Mouse (Mus musculus): ENCODE measurements around the gene B4galt3. TPM values are rescaled to one million over a fixed set of nuclear protein-coding genes. Genes with fewer than 3 reads are reported as not detected.

Gene B4galt3
- total and polyA plus RNA-seq, 2 experiments from 2014 or later = 99.3 to 115 TPM

DNA sequence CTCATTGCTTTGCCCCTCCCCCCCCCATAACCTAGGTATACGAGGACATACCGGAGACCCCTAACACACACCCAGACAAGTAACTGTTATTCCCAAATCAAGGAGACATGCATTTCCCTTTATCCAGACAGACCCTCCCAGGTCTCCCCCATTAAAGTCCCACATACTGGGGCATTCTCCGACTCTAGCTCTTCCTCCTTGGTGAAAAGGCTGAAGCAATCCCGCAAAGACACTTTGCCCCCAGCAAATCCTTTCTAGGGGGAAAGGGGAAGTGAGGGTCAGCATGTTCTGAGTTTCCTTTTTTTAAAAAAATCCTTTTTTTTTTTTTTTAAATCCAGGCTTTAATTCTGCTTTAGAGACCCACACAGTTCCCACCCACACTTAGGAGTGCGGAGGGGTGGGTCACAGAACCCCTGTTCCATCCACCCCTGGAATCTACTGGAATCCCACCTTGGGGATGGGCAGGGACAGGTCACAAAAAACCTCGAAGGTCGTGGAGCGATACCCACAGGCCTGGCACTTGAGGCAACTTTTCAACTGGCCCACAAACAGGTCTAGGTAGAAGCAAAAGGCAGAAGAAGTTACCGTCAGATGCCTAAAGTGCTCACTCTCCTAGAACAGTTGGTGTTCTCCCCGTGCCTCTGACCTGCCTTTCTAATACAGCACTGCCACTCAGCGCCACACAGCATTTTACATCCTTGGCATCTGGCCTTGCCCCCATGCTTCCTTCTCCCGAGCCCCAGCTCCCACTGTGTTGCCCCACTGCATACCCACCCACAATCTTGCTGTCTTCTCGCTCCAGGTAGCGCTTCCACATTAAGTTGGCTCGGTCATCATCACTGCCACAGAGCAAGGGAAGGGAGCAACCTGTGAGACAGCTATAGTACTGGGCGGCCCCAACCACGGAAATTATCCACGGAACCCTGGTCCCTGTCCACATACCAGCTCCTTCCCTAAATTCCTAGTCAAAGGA is 13.3 kb downstream of the B4galt3 start:
- H3K36me3 ChIP-seq (ENCODE audit: insufficient read depth) = peaks cover 35% of the 10 kb centered on the region
- ATAC-seq (no peak), DNase-seq (no peak)
- peaks cover 15% of the 10 kb centered on the region for H3K4me1 ChIP-seq (ENCODE audit: insufficient read depth)
- 91% methylated on average over 18 of the region's 18 CpGs for WGBS
- no peak overlapping the region for H3K9ac ChIP-seq
- no peak for TF ChIP-seq CTCF (IDR thresholded peaks at IDR 0.05; ENCODE audit: low read depth)
- no peak overlapping the region for H3K27ac ChIP-seq (ENCODE audit: low read depth, low read length)
- H3K27me3 ChIP-seq (ENCODE audit: insufficient read depth, low read length) = no peaks in the 10 kb centered on the region
- no peak overlapping the region for H3K4me3 ChIP-seq (ENCODE audit: low read depth, low read length)
- no peaks in the 10 kb centered on the region for H3K9me3 ChIP-seq (ENCODE audit: low read length)
- no peak overlapping the region for H3K4me2 ChIP-seq (ENCODE audit: low read depth)

DNA sequence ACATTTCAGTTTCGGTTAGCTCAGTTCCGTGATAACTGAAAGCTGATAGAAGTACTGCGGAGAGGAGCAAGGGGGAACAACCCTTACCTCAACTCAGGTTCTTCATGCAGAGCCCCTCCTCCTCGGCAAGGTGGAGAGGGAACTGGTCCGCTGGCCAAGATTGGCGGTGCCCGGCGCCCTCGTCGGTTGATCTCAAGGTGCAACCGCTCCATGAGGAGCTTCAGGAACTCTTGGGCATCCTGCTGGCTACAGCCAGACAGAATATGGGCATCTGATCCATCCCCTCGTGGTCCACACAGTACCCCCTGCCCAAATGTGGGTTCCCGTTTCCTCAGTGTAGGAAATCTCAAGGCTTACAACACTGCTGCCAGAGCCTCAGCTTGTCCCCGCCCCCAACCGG is 14.4 kb downstream of the B4galt3 start:
- H3K4me1 ChIP-seq (ENCODE audit: insufficient read depth) = peaks cover 15% of the 10 kb centered on the region
- H3K36me3 ChIP-seq (ENCODE audit: insufficient read depth) = peaks cover 41% of the 10 kb centered on the region
- H3K9me3 ChIP-seq (ENCODE audit: low read length) = no peaks in the 10 kb centered on the region
- no peak for DNase-seq
- no peak overlapping the region for H3K4me3 ChIP-seq (ENCODE audit: low read depth, low read length)
- no peak for ATAC-seq
- no peak for TF ChIP-seq CTCF (IDR thresholded peaks at IDR 0.05; ENCODE audit: low read depth)
- no peak overlapping the region for H3K27ac ChIP-seq (ENCODE audit: low read depth, low read length)
- H3K4me2 ChIP-seq (ENCODE audit: low read depth) = no peak overlapping the region
- no peaks in the 10 kb centered on the region for H3K27me3 ChIP-seq (ENCODE audit: insufficient read depth, low read length)
- H3K9ac ChIP-seq = no peak overlapping the region
- WGBS = 91% methylated on average over 15 of the region's 15 CpGs

DNA sequence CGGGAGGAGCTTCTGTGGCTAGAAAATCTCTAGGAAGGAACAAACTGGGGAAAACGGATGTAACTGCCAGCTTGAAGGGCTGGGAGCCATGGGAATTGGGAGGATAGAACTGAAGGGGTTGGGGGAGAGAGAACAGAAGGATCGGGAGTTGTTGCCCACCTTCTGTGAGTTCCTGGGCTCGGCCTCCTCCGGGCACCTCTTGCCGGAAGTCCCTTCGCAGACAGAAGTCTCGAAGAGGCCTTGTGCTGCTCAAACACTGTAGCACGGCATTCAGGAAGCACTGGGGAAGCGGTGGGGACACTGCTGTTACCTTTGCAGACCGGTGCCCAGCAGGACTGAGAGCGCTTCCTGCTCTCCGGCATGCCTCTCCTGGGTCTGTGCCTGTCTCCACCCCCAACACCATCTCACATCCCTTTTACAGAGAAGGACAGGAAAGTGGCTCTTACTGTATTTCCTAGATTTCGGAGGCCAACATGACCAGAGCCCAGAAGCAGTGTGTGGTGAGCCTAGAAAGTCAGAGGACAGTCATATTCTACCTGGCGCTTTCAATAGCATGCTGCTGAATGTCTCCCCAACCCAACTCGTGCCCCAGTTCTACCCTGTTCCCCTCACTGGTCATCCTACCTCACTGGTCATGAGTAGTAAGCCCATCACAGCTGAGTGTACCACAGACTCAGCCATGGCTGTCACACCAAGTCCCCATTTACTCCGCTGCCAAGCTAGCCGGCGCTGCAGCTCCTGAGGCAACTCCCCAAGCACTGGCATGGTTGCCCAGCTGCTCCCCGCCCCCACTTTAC is 15.2 kb downstream of the B4galt3 start:
- H3K4me3 ChIP-seq (ENCODE audit: low read depth, low read length) = no peak overlapping the region
- peaks cover 11% of the 10 kb centered on the region for H3K4me1 ChIP-seq (ENCODE audit: insufficient read depth)
- no peak overlapping the region for H3K27ac ChIP-seq (ENCODE audit: low read depth, low read length)
- no peaks in the 10 kb centered on the region for H3K27me3 ChIP-seq (ENCODE audit: insufficient read depth, low read length)
- 86% methylated on average over 20 of the region's 20 CpGs for WGBS
- H3K4me2 ChIP-seq (ENCODE audit: low read depth) = no peak overlapping the region
- TF ChIP-seq CTCF (IDR thresholded peaks at IDR 0.05; ENCODE audit: low read depth) = no peak
- ATAC-seq = no peak
- no peak for DNase-seq
- H3K36me3 ChIP-seq (ENCODE audit: insufficient read depth) = peaks cover 45% of the 10 kb centered on the region
- no peak overlapping the region for H3K9ac ChIP-seq
- no peaks in the 10 kb centered on the region for H3K9me3 ChIP-seq (ENCODE audit: low read length)

DNA sequence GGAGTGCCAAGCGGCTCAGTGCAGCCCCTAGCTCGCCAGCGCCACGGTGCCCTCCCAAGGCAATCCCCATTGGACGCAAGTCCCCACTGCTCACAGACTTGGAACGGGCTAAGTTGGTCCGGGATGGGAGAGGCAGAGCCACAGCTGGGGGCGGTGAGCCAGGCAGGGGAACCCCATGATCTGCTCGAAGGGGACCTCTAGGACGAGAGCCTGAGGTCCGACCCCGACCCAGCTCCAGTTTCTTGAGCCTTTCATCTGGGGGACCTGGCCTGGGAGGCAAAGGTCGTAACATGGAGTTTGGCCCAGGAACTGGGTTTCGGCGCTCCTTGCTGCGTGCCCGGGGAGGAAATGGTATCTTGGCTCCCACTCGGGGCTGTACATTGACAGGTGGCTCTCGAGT is 16.4 kb downstream of the B4galt3 start:
- Histone ChIP-seq H3K27me3 (ENCODE audit: insufficient read depth, low read length) (no peaks in the 10 kb centered on the region), H3K9ac (no peak overlapping the region), H3K4me1 (ENCODE audit: insufficient read depth) (peaks cover 6% of the 10 kb centered on the region), H3K4me2 (ENCODE audit: low read depth) (peak overlapping the region; percentile 59), H3K4me3 (ENCODE audit: low read depth, low read length) (peak overlapping the region; percentile 66; the same call in 1 of the 2 replicates), H3K36me3 (ENCODE audit: insufficient read depth) (peaks cover 45% of the 10 kb centered on the region), H3K9me3 (ENCODE audit: low read length) (no peaks in the 10 kb centered on the region), H3K27ac (ENCODE audit: low read depth, low read length) (no peak overlapping the region)
- no peak for DNase-seq
- TF ChIP-seq CTCF (IDR thresholded peaks at IDR 0.05; ENCODE audit: low read depth) = no peak
- WGBS = 91% methylated on average over 19 of the region's 19 CpGs
- no peak for ATAC-seq

DNA sequence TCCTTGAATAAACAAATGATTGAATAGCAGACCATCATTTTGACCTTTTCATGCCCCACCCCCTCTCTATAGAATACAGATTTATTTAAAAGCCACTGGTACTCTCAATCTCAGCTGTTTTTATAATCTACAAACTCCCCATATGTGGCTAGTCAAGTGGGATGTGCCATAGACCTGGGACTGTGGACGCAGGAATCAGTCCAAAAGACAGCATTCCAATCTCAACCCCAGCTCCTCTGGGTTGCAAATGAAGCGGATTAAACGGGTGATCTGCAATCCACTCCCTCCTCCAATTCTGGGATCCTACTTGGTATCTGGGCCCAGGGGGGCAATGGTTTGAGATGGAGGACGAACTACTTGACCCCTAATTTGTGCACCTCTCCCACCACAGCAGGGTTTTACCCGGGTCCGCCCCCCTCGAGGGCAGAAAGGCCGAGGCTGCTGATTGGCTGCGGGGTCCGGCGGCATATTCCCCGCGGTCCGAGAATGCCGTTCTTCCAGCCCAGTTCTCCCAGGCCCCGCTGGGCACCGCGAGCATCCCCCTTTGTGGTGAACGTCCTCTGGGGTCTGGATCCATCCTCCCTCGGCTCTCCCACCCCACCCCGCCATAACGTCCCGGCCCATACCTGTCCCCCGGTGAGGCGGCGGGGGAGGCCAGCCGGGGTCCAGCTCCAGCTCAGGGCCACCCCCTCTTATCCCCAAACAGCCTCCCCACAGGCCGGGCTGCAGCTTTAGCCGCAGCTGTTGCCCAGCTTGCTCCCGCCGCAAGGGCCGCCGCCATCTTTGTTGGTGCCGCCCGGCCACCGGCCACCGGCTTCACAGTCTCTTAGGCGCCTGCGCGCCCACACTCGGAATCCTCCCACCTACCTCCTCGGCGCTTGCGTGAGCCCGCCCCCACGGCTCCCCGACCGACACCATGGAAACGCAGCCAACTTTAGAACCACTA is 17.3 kb downstream of the B4galt3 start, which contains the start of gene Usp21:
Gene Usp21, minus strand, starts transcription at position 856 of the 946 bp plus-strand sequence.
- no peak for TF ChIP-seq CTCF (IDR thresholded peaks at IDR 0.05; ENCODE audit: low read depth)
- Histone ChIP-seq H3K9me3 (ENCODE audit: low read length) (no peaks in the 10 kb centered on the region), H3K27ac (ENCODE audit: low read depth, low read length) (peak within 1 kb of the TSS; percentile 86), H3K36me3 (ENCODE audit: insufficient read depth) (peaks cover 39% of the 10 kb centered on the region), H3K4me3 (ENCODE audit: low read depth, low read length) (peak within 1 kb of the TSS; percentile 66), H3K4me1 (ENCODE audit: insufficient read depth) (peaks cover 5% of the 10 kb centered on the region; the same call in 1 of the 2 replicates), H3K9ac (peak within 1 kb of the TSS; percentile 90), H3K27me3 (ENCODE audit: insufficient read depth, low read length) (no peaks in the 10 kb centered on the region), H3K4me2 (ENCODE audit: low read depth) (peak within 1 kb of the TSS; percentile 59)
- ATAC-seq (peak; percentile 99), DNase-seq (peak; percentile 96)
- WGBS = 1% methylated on average over 46 of the region's 49 CpGs

DNA sequence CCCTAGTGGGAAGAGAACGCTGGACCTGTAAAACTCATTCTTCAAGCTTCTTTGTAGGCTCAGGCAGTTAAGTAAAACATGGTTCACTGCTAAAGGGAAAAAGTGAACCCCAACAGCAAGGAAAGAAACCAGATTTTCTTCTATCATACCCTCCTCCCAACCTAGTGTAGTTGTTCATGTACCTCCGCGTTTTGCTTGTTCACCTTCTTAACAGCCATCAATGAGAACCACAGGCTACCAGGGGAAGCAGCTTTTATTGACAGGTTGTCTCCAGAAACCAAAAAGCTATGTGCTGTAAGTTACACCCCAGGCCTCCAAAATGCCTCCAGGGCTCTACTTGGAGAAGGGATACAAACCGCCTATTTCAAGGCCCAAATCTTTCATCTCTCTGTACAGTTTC is 18.2 kb downstream of the B4galt3 start:
- peaks cover 7% of the 10 kb centered on the region for H3K4me1 ChIP-seq (ENCODE audit: insufficient read depth)
- H3K4me2 ChIP-seq (ENCODE audit: low read depth) = 0 out of 2 replicates have a peak overlapping the region, but pooled peaks have one; percentile 59
- 67% methylated on average over 4 of the region's 4 CpGs for WGBS
- TF ChIP-seq CTCF (IDR thresholded peaks at IDR 0.05; ENCODE audit: low read depth) = no peak
- ATAC-seq (no peak), DNase-seq (no peak)
- H3K36me3 ChIP-seq (ENCODE audit: insufficient read depth) = peaks cover 35% of the 10 kb centered on the region
- peak overlapping the region; percentile 86 for H3K27ac ChIP-seq (ENCODE audit: low read depth, low read length)
- no peaks in the 10 kb centered on the region for H3K27me3 ChIP-seq (ENCODE audit: insufficient read depth, low read length)
- no peaks in the 10 kb centered on the region for H3K9me3 ChIP-seq (ENCODE audit: low read length)
- no peak overlapping the region for H3K4me3 ChIP-seq (ENCODE audit: low read depth, low read length)
- no peak overlapping the region for H3K9ac ChIP-seq

Measured in forebrain, postnatal 0 days (tissue).